Mouse (Mus musculus): Measurements from ENCODE around the gene Ap4b1. TPM values are rescaled to one million over a fixed set of nuclear protein-coding genes. Genes with fewer than 3 reads are reported as not detected.

Ap4b1 gene
- polyA plus RNA-seq, 1 experiment, result 4.5 TPM

GRCm38 (mm10) chr3:103835272-103835950 lies 26.1 kb downstream of the Ap4b1 start:
- TF ChIP-seq GATA1 (IDR thresholded peaks at IDR 0.05; ENCODE audit: low read length), result no peak

- TF ChIP-seq GATA1 (IDR thresholded peaks at IDR 0.05; ENCODE audit: low read length), result no peak
Observed at GRCm38 (mm10) chr3:103835951-103836310, 26.6 kb downstream of the Ap4b1 start.

DNA sequence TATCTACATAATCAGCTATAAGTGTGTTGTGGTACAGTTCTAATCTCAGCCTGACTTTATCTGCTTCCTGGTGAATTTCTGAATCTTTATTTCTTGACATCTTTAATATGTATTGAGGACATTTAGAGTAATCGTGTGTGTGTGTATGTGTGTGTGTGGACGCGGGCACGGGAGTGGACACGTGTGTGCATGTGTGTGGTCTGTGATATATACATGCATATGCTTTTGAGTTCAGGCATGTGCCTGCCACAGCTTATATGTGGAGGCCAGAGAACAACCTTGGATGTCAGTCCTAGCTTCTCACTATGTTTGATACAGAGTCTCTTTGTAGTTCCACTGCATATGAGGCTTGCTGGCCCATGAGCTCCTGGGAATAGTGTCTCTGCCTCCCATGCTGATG lies 27.1 kb downstream of the Ap4b1 start:
- TF ChIP-seq GATA1 (IDR thresholded peaks at IDR 0.05; ENCODE audit: low read length), result no peak

- TF ChIP-seq GATA1 (IDR thresholded peaks at IDR 0.05; ENCODE audit: low read length), result no peak
Observed at GRCm38 (mm10) chr3:103839711-103840110, 30.4 kb downstream of the Ap4b1 start.

DNA sequence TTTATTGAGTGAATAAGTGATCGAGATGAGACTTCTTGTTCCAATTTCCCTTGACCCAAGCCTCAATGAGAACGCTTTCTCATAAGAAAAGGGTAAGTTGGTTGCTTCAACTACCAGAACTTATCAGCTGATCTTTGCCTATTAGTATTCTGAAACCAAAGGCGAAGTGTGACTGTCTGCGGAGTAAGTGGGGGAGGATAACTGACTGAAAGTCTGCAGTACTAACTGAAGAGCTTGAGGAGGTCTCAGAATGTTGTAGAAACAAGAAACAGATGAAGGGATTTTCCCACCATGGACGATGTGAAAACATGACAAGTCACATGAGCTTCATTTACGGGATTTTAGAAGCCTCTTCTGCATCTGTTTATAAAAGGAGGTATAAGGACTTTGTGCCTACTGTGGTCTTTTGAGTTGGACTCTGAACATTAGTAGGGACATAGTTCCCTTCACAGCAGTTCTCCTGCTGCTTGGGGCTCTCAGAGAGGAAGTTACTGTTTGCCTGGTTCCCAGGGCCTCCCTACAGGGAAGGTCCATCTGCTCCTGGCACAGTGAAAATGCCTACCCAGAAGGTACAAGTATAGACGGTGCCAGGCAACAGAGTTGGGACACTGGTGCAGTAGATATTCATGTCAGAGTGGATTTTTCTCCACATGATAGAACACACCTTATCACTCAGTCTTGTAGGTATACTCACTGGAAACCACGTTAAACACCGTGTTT lies 41.5 kb downstream of the Ap4b1 start:
- no peak for TF ChIP-seq GATA1 (IDR thresholded peaks at IDR 0.05; ENCODE audit: low read length)

DNA sequence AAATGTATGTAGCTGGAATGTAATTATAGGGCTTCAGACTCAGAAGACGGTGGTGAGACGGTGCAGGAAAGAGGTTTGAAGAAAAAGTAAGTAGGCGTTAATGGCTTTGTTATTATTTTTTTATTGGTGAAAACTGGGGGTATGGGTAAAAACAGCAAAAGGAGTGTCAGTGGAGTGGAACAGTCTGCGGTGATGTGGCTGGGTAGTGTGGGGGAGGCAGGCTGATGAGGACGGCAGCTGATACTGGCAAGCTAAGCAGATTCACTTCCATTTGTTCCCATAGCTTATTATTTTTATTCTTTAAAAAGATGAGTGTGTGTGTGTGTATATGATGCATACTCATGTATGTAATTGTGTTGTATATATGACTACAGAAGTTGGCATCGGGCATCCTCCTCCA lies 42.2 kb downstream of the Ap4b1 start:
- TF ChIP-seq GATA1 (IDR thresholded peaks at IDR 0.05; ENCODE audit: low read length), result no peak

DNA sequence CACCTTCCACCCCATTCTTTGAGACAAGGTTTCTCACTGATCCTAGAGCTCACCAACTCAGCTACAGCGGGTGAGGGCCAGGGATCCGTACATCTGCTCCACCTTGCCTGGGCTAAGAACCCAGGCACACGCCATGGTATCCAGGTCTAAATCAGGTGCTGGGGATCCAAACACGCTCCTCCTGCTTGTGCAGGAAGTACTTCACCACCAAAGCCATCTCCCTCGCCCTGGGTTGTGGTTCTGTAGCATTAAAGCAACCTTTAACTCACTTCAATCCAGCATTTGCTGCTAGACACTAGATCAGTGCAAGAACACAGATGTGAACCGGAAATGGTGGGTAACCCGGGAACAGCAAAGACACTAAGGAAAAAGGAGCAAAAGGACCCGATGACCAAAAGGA lies 42.6 kb downstream of the Ap4b1 start:
- no peak for TF ChIP-seq GATA1 (IDR thresholded peaks at IDR 0.05; ENCODE audit: low read length)

DNA sequence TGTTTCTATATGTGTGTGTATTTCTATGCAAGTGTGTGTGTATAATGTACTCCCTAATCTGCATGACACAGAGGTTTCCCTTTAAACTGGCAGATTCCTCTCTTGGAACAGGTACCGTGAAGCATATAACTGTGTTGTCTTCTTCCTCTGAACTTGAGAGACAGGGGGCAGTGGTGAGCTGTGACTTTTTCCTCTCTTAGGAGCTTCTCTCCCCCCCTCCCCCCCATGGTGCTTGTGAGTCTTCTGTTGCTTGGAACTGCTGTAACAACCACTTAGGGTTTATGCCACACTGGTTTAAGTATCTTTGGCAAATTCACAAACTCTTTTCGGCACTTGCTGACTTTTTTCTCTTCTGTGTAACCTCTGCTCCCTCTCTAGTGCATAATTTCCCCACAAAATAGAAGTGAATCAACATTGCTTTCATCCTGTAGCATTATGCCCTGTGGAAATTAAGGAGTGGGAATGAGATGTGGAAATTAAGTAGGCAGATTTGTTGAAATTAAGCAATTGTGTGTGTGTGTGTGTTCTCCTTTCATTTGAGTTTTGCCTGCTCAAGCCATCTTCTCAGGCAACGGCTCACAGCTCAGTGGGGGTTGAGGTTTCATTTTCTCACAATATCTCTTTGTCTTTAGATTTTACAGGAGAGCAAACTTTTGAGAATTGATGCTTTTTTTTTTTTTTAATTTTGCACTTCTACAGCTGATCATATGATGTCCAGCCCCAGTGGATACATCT lies 43.4 kb downstream of the Ap4b1 start:
- TF ChIP-seq GATA1 (IDR thresholded peaks at IDR 0.05; ENCODE audit: low read length), result no peak

DNA sequence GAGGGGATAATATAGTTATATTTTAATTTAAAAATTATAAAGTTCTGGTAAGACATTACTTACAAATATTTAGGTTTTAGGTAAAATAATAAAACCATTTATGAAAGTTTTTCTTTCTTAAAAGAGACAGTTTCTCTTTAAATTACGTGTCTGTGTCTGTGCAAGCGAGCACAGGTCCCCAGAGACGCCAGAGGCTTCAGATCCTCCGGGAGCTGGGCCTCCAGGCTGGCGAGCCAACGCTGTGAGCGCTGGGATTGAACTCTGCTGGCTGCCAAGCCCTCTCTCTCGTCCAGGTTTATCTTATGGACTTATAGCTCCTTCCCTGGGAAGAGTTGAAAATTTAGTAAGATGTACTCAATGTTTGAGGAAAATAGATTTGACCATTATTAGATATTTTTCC lies 44.5 kb downstream of the Ap4b1 start:
- no peak for TF ChIP-seq GATA1 (IDR thresholded peaks at IDR 0.05; ENCODE audit: low read length)

DNA sequence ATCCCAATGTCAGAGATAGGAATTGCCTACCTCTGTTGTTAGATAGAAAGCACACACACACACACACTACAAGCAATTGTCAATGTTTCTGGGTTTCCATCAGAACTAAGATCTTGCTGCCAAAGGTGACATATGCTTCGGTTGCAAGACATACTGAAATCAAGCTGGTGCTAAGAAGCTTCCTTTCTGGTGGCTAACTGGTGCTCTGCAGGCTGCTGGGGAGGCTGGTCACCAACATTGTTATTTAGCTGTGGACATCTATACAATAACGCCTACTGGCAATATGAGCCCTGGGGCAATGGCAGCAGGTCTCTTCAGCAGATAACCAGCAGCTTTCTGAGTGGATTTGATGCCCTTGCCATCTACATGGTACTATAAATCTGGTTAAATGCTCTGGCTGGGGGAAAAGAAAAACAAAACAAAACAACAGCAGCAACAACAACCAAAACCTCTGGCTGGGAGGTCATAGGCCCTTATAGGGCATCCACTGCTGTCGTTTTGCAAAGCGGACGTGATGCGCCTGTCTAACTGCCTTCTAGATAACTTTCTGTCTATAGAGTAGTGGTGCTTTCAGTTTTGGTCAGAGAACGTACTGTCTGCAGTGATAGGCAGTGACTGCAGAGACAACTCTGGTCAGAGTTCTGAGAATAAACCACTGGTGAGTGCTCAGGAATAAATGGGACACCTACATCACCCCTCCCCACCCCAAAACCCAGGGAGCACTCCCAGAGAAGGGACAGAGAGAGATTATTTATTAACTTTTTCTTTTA lies 47.9 kb downstream of the Ap4b1 start:
- TF ChIP-seq GATA1 (IDR thresholded peaks at IDR 0.05; ENCODE audit: low read length), result no peak

DNA sequence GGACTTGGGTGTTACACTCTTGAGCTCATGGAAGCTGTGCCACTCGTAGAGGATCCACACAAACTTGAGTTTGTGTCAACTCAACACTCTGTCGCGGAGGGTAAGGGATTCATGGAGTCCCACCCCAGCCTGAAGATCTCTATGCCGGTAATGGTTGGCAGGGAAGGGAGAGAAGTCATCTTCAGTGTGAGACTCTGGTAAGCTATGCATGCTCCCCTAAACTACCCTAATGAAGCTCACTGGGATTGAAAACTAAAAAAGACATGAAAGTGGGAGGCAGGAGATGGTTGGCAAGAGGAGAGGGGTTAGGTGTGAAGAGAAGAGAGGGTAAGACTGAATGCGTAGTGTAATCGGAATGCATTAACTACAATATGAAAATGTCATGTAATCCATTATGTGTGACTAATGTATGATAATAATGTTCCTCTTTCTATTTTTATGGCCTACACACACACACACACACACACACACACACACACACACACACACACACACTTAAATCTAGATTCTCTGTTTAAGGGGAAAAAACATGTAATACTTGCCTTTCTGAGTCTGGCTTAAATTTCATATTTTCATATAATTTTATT lies 48.8 kb downstream of the Ap4b1 start:
- no peak for TF ChIP-seq GATA1 (IDR thresholded peaks at IDR 0.05; ENCODE audit: low read length)

GRCm38 (mm10) chr3:103858881-103859801 lies 49.8 kb downstream of the Ap4b1 start, which contains the start of gene Ptpn22:
Gene Ptpn22 (plus strand): TSS chr3:103859795.
- TF ChIP-seq GATA1 (IDR thresholded peaks at IDR 0.05; ENCODE audit: low read length), result no peak

GRCm38 (mm10) chr3:103859851-103860391 lies 50.6 kb downstream of the Ap4b1 start:
- no peak for TF ChIP-seq GATA1 (IDR thresholded peaks at IDR 0.05; ENCODE audit: low read length)

DNA sequence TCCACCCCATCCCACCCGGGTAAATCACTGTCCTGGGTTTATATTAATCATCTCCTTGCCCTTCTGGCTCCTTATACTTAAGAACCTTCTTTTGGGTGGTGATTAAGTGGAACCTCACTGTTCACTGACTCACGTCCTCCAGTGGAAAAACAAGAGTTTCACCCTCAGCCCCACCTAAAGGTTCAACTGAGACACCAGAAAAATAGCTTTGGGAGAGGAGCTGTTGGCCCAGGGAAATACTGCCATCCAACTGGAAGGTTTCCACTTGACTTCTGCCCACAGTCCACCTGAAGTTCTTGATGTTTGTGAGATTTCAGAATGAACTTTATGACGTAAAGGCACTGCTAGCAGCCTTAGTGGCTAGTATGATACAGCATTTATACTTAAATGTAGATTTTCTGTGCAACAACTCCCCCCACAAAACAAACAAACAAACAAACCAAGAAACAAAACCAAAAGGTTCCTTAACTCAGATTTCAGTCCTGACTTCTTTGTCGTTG lies 53.5 kb downstream of the Ap4b1 start:
- TF ChIP-seq GATA1 (IDR thresholded peaks at IDR 0.05; ENCODE audit: low read length), result no peak
